ENCODE assay signal across 9 mouse cellular contexts in genomic region chr19:24166516-24167091, GRCm38 (mm10). TPM values are rescaled to one million over a fixed set of nuclear protein-coding genes. Genes with fewer than 3 reads are reported as not detected.
DNase-seq lines count a peak whose midpoint lies in the region; ATAC-seq and TF ChIP-seq lines count a peak whose summit lies in the region.
"Had no signal": no experiment of that assay in that cellular context is flagged by ENCODE, and none has a peak within 500 bp of the region (broad histone marks: within the 10 kb centered on the region; RNA-seq: fewer than 3 reads in every experiment).

No protein-coding gene starts in this region.

- H3K4me1 ChIP-seq in forebrain, embryonic 13.5 days: peaks cover 24% of the 10 kb centered on the region
- H3K4me1 ChIP-seq in hindbrain, postnatal 0 days (ENCODE audit: insufficient read depth, low read length): no peaks in the 10 kb centered on the region; the same call in 1 of the 2 replicates
- peaks cover 26% of the 10 kb centered on the region for H3K4me1 ChIP-seq in liver, embryonic 13.5 days (replicated peaks)

- no peak for ATAC-seq in forebrain, embryonic 13.5 days
- ATAC-seq in hindbrain, postnatal 0 days: no peak
- ATAC-seq in liver, embryonic 13.5 days (ENCODE audit: low read depth): peak; percentile 77

- no peak overlapping the region for H3K27ac ChIP-seq in forebrain, embryonic 13.5 days
- H3K27ac ChIP-seq in hindbrain, postnatal 0 days: no peak overlapping the region
- H3K27ac ChIP-seq in liver, embryonic 13.5 days: 0 out of 2 replicates have a peak overlapping the region, but pooled peaks have one; percentile 9

- peak; percentile 97 for DNase-seq in 416B (ENCODE audit: low read depth)
- DNase-seq in T-cell, adult 2 months (ENCODE audit: low spot score): peak; percentile 6
- DNase-seq in hindbrain, postnatal 0 days (ENCODE audit: low spot score): no peak
- DNase-seq in liver, embryonic 13.5 days: peak; percentile 17
- DNase-seq in naive thymus-derived CD4-positive, alpha-beta T cell, adult 2 months (ENCODE audit: low read depth): peak; percentile 39
- DNase-seq in urinary bladder, postnatal 10 days (ENCODE audit: low spot score): peak; percentile 15
- no peak for DNase-seq in frontal cortex, postnatal 36 days (ENCODE audit: low spot score in 2 of 2)

- H3K9me3 ChIP-seq in forebrain, embryonic 13.5 days (replicated peaks): no peaks in the 10 kb centered on the region
- H3K9me3 ChIP-seq in hindbrain, postnatal 0 days (ENCODE audit: low read length): no peaks in the 10 kb centered on the region
- no peaks in the 10 kb centered on the region for H3K9me3 ChIP-seq in liver, embryonic 13.5 days (replicated peaks)

- H3K36me3 ChIP-seq in forebrain, embryonic 13.5 days (ENCODE audit: poor library complexity, severe bottlenecking): no peaks in the 10 kb centered on the region
- H3K36me3 ChIP-seq in hindbrain, postnatal 0 days (ENCODE audit: insufficient read depth, low read length): no peaks in the 10 kb centered on the region
- H3K36me3 ChIP-seq in liver, embryonic 13.5 days: no peaks in the 10 kb centered on the region

- H3K9ac ChIP-seq in forebrain, embryonic 13.5 days: peak overlapping the region; percentile 16; the same call in 1 of the 2 replicates
- H3K9ac ChIP-seq in hindbrain, postnatal 0 days (replicated peaks; ENCODE audit: low read length): no peak overlapping the region
- peak overlapping the region; percentile 36; the same call in 1 of the 2 replicates for H3K9ac ChIP-seq in liver, embryonic 13.5 days

- no peaks in the 10 kb centered on the region for H3K27me3 ChIP-seq in forebrain, embryonic 13.5 days
- no peaks in the 10 kb centered on the region for H3K27me3 ChIP-seq in hindbrain, postnatal 0 days (ENCODE audit: insufficient read depth, low read length)
- H3K27me3 ChIP-seq in liver, embryonic 13.5 days: no peaks in the 10 kb centered on the region

- TF ChIP-seq CTCF in hindbrain, postnatal 0 days (IDR thresholded peaks at IDR 0.05; ENCODE audit: low read depth): no peak

- H3K4me2 ChIP-seq in forebrain, embryonic 13.5 days: peak overlapping the region; percentile 39
- peak overlapping the region; percentile 37 for H3K4me2 ChIP-seq in hindbrain, postnatal 0 days (ENCODE audit: low read depth, low read length)
- peak overlapping the region; percentile 54 for H3K4me2 ChIP-seq in liver, embryonic 13.5 days

- no peak overlapping the region for H3K4me3 ChIP-seq in forebrain, embryonic 13.5 days
- H3K4me3 ChIP-seq in hindbrain, postnatal 0 days (ENCODE audit: low read length): 0 out of 2 replicates have a peak overlapping the region, but pooled peaks have one; percentile 3
- peak overlapping the region; percentile 39 for H3K4me3 ChIP-seq in liver, embryonic 13.5 days (replicated peaks)
- H3K4me3 ChIP-seq: erythroblast, embryonic 14.5 days had no signal

- 8% methylated on average over 17 of the region's 17 CpGs for WGBS in forebrain, embryonic 13.5 days
- 25% methylated on average over 17 of the region's 17 CpGs for WGBS in hindbrain, postnatal 0 days
- 5% methylated on average over 17 of the region's 17 CpGs for WGBS in liver, embryonic 13.5 days (ENCODE audit: insufficient replicate concordance)

RNA-seq across cellular contexts. Expression of gene Tjp2, which starts 58.2 kb away (rescaled TPM):
- 14.3 and 14.7 TPM in 2 replicates for polyA plus RNA-seq in forebrain, embryonic 13.5 days (2015; fragmentation: Nextera tagmentation; extraction: Ambion mirVana)
- 15.8 and 20.3 TPM in 2 replicates for total RNA-seq in hindbrain, postnatal 0 days (2014; rRNA removed)
- 13.9 and 15.0 TPM in 2 replicates for polyA plus RNA-seq in hindbrain, postnatal 0 days (2015; fragmentation: Nextera tagmentation; extraction: Ambion mirVana)
- 4.7 and 5.3 TPM in 2 replicates for polyA plus RNA-seq in liver, embryonic 13.5 days (2015; fragmentation: Nextera tagmentation; extraction: Ambion mirVana)

Comparison
In these comparisons a context has a peak if more than half of its experiments do, and no peak if none do; other contexts are left out.
1. DNase-seq: peak in 416B (single experiment), T-cell, adult 2 months (single experiment), liver, embryonic 13.5 days (single experiment), naive thymus-derived CD4-positive, alpha-beta T cell, adult 2 months (single experiment) and urinary bladder, postnatal 10 days (single experiment); none in hindbrain, postnatal 0 days (single experiment) and frontal cortex, postnatal 36 days (0 of 2).
2. Peak in every context shown above with its lines, with median percentiles within 50 percentile points of each other: H3K4me2 ChIP-seq.